Mouse (Mus musculus) hematopoietic multipotent progenitor cell, adult 10-12 weeks (in vitro differentiated cells): ENCODE data around the gene Ceacam12. TPM values are rescaled to one million over a fixed set of nuclear protein-coding genes. Genes with fewer than 3 reads are reported as not detected.

Source experiments
- polyA plus RNA-seq: library from polyadenylated mRNA; stranded (reverse); fragments of >175 nt; gene quantifications from 2 replicates; pipeline ENCODE4 v1.2.3, GENCODE M21; 2012; ENCODE audit warnings: low replicate concordance

The Ceacam12 gene
- not detected in 2 replicates for polyA plus RNA-seq

GRCm38 (mm10) chr7:18065629-18066028 lies at the start of gene Ceacam12:
Gene Ceacam12, plus strand, starts transcription at chr7:18065929.

Other genes with a start within 250 kb of the Ceacam12 start
- gene Gm5155, start 194.2 kb upstream of the Ceacam12 start, polyA plus RNA-seq, result not detected in 2 replicates
- not detected in 2 replicates for gene Ceacam11, start 93.8 kb upstream of the Ceacam12 start, polyA plus RNA-seq
- gene Ceacam13, start 56.0 kb upstream of the Ceacam12 start, polyA plus RNA-seq, result not detected in 2 replicates
- gene Igfl3, start 110.6 kb downstream of the Ceacam12 start, polyA plus RNA-seq, result not detected in 2 replicates
- not detected in 2 replicates for gene Mill1, start 179.4 kb downstream of the Ceacam12 start, polyA plus RNA-seq